Mouse (Mus musculus): Measurements from ENCODE around the gene Gm13023. TPM values are rescaled to one million over a fixed set of nuclear protein-coding genes. Genes with fewer than 3 reads are reported as not detected.
"Not testable (repeated sequence)": the region's sequence is repeated elsewhere in the genome, so short reads cannot be mapped to it uniquely, and the experiment has no call there.

Gene Gm13023
- not detected for total RNA-seq (2021)
- long read RNA-seq, experiment 1: 0 reads
- long read RNA-seq, experiment 2: 0 reads

GRCm38 (mm10) chr4:143789052-143789451, at the start of gene Gm13023:
Gene Gm13023, plus strand, starts transcription at chr4:143789352.
- DNase-seq (ENCODE audit: low spot score in 2 of 2): not testable (repeated sequence)

GRCm38 (mm10) chr4:143815993-143816392, 26.8 kb downstream of the Gm13023 start, which contains the start of gene Gm13084:
Gene Gm13084, minus strand, starts transcription at chr4:143816093.
- DNase-seq (ENCODE audit: low spot score in 2 of 2): no peak

Other genes starting within 250 kb of the Gm13023 start
- not detected for gene BC080695, start 237.7 kb upstream of the Gm13023 start, total RNA-seq (2021)
- not detected for gene Gm13057, start 237.6 kb upstream of the Gm13023 start, total RNA-seq (2021)
- gene Gm13083, start 174.3 kb upstream of the Gm13023 start, total RNA-seq (2021): not detected
- not detected for gene Gm13088, start 132.1 kb upstream of the Gm13023 start, total RNA-seq (2021)
- not detected for gene Gm13089, start 86.6 kb upstream of the Gm13023 start, total RNA-seq (2021)
- not detected for gene Gm13078, start 69.9 kb upstream of the Gm13023 start, total RNA-seq (2021)
- gene Gm13084, start 26.7 kb downstream of the Gm13023 start, total RNA-seq (2021): not detected
- gene Gm13103, start 57.1 kb downstream of the Gm13023 start, total RNA-seq (2021): not detected
- not detected for gene Pramef6, start 111.0 kb downstream of the Gm13023 start, total RNA-seq (2021)
- not detected for gene Pramef25, start 161.7 kb downstream of the Gm13023 start, total RNA-seq (2021)
- gene Gm13101, start 177.6 kb downstream of the Gm13023 start, total RNA-seq (2021): not detected
- gene Pramef17, start 205.0 kb downstream of the Gm13023 start, total RNA-seq (2021): not detected